Mouse (Mus musculus) ES-E14 (cell line): Measurements from ENCODE around the gene 1110059E24Rik. TPM values are rescaled to one million over a fixed set of nuclear protein-coding genes. Genes with fewer than 3 reads are reported as not detected.

ENCODE experiments used
- DNase-seq: peaks from one replicate; pipeline ENCODE4 v3.0.0-alpha.2; 2013; ENCODE audit warnings: low read depth, low spot score
- H3K27ac ChIP-seq: 2 replicates; pipeline ENCODE4 v1.5.1; 2012; ENCODE audit warnings: low read depth, mild to moderate bottlenecking, low read length, moderate library complexity, mixed read lengths; ENCODE audit not compliant: poor library complexity, insufficient read depth, severe bottlenecking
- H3K36me3 ChIP-seq: 2 replicates; pipeline ENCODE4 v1.6.1; 2012; ENCODE audit warnings: mild to moderate bottlenecking, low read length, moderate library complexity, mixed read lengths; ENCODE audit not compliant: control insufficient read depth, poor library complexity, insufficient read depth, severe bottlenecking
- H3K4me1 ChIP-seq, 2 experiments: fragments of 150-350 bp in 1 of 2; sonication (generic) in 1 of 2; 2 replicates each; pipeline ENCODE4 v1.6.1; 2012; ENCODE audit warnings: low read length in 2 of 2, mild to moderate bottlenecking in 1 of 2, mixed read lengths in 1 of 2; ENCODE audit not compliant: control insufficient read depth in 2 of 2, insufficient read depth in 2 of 2, poor library complexity in 1 of 2
- H3K4me3 ChIP-seq, 2 experiments: fragments of 150-350 bp in 1 of 2; sonication (generic) in 1 of 2; 2 replicates each; pipeline ENCODE4 v1.5.1; 2012; ENCODE audit warnings: low read length in 2 of 2, low read depth in 1 of 2, mild to moderate bottlenecking in 1 of 2, mixed read lengths in 1 of 2; ENCODE audit not compliant: insufficient read depth in 1 of 2, poor library complexity in 1 of 2, severe bottlenecking in 1 of 2
- H3K9ac ChIP-seq: 2 replicates; pipeline ENCODE4 v1.6.1; 2012; ENCODE audit warnings: low read depth, mild to moderate bottlenecking, low read length, mixed read lengths; ENCODE audit not compliant: poor library complexity, insufficient read depth, severe bottlenecking
- H3K9me3 ChIP-seq: fragments of 150-350 bp; sonication (generic); 2 replicates; pipeline ENCODE4 v1.6.1; 2012; ENCODE audit warnings: low read depth, mild to moderate bottlenecking, low read length; ENCODE audit not compliant: control insufficient read depth, insufficient read depth
- CHD2 ChIP-seq: IDR thresholded peaks from 2 replicates; pipeline ENCODE4 v1.6.1; 2014; ENCODE audit warnings: mild to moderate bottlenecking, low read depth, low read length, inconsistent platforms
- HCFC1 ChIP-seq: IDR thresholded peaks from 2 replicates; pipeline ENCODE4 v1.6.1; 2012; ENCODE audit warnings: low read length, inconsistent platforms, borderline replicate concordance; ENCODE audit not compliant: insufficient read depth
- MAFK ChIP-seq: IDR thresholded peaks from 2 replicates; pipeline ENCODE4 v1.6.1; 2014; ENCODE audit warnings: mild to moderate bottlenecking, low read depth, low read length, inconsistent platforms; ENCODE audit not compliant: insufficient read depth
- ZC3H11A ChIP-seq: IDR thresholded peaks from 2 replicates; pipeline ENCODE4 v1.6.1; 2012; ENCODE audit warnings: low read depth, mild to moderate bottlenecking, inconsistent platforms, low read length, borderline replicate concordance
- ZNF384 ChIP-seq: IDR thresholded peaks from 2 replicates; pipeline ENCODE4 v1.6.1; 2012; ENCODE audit warnings: low read depth, low read length, inconsistent platforms
- in situ Hi-C, 2 experiments: fragments of 600-800 bp; cut with MboI; formaldehyde crosslinking; loops; one replicate each; pipeline ENCODE4 v1.15.1; 2025; ENCODE audit warnings: low sequenced_read_pairs in 2 of 2, inconsistent platforms in 1 of 2; ENCODE audit not compliant: unreplicated experiment in 2 of 2
- total RNA-seq: library from RNA; depleted of rRNA; stranded (reverse); fragments of 300-350 nt; gene quantifications from 2 replicates; pipeline ENCODE4 v1.2.3, GENCODE M21; 2012

1110059E24Rik gene
- total RNA-seq, 1 experiment = 38.9 TPM

DNA sequence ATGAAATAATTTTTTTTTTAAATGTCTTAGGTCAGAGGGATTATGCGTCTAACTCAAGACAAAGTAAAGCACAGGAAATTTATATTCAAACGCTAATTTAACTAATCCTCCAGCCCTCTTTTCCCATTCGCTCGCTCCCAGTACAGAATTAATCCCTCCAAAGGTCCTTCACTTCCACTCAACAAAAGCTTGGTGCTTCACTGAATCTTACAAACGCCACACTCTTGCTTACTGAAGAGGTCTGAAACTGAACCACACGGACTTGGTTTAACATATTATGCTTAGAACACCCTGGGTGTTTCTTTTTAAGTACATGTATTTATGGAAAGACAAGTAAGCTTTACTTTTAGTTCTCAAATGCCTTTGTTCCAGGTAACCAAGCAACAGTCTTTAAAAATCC is 41.5 kb downstream of the 1110059E24Rik start:
- in situ Hi-C loops = no loop called here
- no peak overlapping the region for H3K27ac ChIP-seq
- H3K9me3 ChIP-seq = no peaks in the 10 kb centered on the region
- no peaks in the 10 kb centered on the region for H3K36me3 ChIP-seq
- no peak overlapping the region for H3K9ac ChIP-seq
- H3K4me1 ChIP-seq = no peaks in the 10 kb centered on the region
- TF ChIP-seq CHD2 (no peak), ZNF384 (no peak), MAFK (no peak), ZC3H11A (no peak), HCFC1 (no peak)
- H3K4me3 ChIP-seq = no peak overlapping the region
- DNase-seq = no peak

DNA sequence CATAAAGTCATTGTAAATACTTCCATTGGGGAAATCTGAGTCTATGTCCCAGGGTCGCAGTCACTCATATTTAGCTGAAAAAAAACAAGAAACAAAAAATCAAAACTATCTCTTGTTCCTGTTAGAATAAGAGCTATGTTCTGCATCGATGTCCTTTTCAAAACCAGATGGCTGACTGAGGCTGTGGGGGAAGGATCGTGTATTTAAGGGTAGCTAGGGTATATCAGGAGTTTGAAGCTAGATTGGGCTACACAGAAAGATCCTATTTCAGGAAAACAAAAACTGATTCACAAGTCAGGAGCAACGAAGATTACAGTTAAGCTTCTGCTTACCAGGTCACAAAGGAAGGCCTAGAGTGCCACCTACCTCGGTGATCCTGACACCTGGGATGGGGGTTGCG is 42.5 kb downstream of the 1110059E24Rik start:
- Histone ChIP-seq H3K27ac (no peak overlapping the region), H3K4me1 (peaks cover 0 to 3% of the 10 kb centered on the region in 2 experiments; a peak in 3 of 4 replicates)
- in situ Hi-C loops = no loop called here

DNA sequence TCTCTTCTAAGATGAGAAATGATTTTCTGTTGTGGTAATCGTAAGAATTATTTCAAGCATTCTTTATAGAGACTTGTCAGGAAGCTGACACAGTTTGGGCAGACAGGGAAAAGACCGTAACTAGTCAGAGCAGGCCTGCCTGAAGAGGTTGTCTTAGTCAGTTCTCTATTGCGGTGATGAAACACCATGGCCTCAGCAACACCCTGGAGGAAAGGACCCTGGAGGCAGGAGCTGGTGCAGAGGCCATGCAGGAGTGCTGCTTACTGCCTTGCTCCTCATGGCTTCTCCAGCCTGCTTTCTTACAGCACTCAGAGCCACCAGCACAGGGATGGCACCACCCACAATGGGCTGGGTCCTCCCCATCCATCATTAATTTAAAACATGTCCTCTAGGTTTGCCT is 47.5 kb downstream of the 1110059E24Rik start:
- Histone ChIP-seq H3K36me3 (no peaks in the 10 kb centered on the region), H3K27ac (peak overlapping the region; percentile 17; the same call in 1 of the 2 replicates), H3K9ac (no peak overlapping the region), H3K4me3 (no peak overlapping the region), H3K4me1 (peaks cover 4 to 5% of the 10 kb centered on the region in 2 experiments; a peak in 3 of 4 replicates), H3K9me3 (no peaks in the 10 kb centered on the region)
- no peak for TF ChIP-seq MAFK
- no peak for TF ChIP-seq ZNF384
- no peak for TF ChIP-seq ZC3H11A
- TF ChIP-seq CHD2 = no peak
- no peak for TF ChIP-seq HCFC1
- no peak for DNase-seq
- in situ Hi-C loops = no loop called here

More for the DNA sequence above, 42.5 kb downstream of the 1110059E24Rik start:
- no peak for DNase-seq
- TF ChIP-seq MAFK = no peak
- no peak for TF ChIP-seq ZC3H11A
- no peak for TF ChIP-seq HCFC1
- TF ChIP-seq CHD2 = no peak
- TF ChIP-seq ZNF384 = no peak
- H3K36me3 ChIP-seq = no peaks in the 10 kb centered on the region
- H3K9me3 ChIP-seq = no peaks in the 10 kb centered on the region
- no peak overlapping the region for H3K4me3 ChIP-seq
- H3K9ac ChIP-seq = no peak overlapping the region

DNA sequence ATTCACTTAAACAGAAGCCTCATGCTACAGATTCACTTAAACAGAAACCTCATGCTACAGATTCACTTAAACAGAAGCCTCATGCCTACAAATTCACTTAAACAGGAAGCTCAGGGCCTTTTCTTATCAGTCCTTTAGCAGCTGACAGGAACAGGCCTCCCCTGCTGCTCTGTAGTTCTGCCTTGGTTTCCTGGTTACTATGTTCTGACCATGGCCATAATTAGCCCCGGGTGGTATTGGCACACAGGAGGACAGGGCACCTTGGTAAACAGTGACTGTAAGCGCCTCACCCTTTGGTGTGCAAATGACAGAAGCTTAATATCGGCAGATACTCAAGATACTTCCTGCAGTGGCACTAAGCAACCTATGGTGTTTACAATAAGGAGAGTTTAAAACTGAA is 48.9 kb downstream of the 1110059E24Rik start:
- in situ Hi-C loops = no loop called here
- H3K27ac ChIP-seq = peak overlapping the region; percentile 87; the same call in 1 of the 2 replicates
- H3K9ac ChIP-seq = peak overlapping the region; percentile 74; the same call in 1 of the 2 replicates
- H3K9me3 ChIP-seq = no peaks in the 10 kb centered on the region
- no peak for TF ChIP-seq CHD2
- DNase-seq = no peak
- H3K4me1 ChIP-seq = peaks cover 4 to 5% of the 10 kb centered on the region in 2 experiments; a peak in 3 of 4 replicates
- H3K36me3 ChIP-seq = no peaks in the 10 kb centered on the region
- H3K4me3 ChIP-seq = peak overlapping the region in 1 of 2 experiments; percentile 57; a peak in 1 of 4 replicates

DNA sequence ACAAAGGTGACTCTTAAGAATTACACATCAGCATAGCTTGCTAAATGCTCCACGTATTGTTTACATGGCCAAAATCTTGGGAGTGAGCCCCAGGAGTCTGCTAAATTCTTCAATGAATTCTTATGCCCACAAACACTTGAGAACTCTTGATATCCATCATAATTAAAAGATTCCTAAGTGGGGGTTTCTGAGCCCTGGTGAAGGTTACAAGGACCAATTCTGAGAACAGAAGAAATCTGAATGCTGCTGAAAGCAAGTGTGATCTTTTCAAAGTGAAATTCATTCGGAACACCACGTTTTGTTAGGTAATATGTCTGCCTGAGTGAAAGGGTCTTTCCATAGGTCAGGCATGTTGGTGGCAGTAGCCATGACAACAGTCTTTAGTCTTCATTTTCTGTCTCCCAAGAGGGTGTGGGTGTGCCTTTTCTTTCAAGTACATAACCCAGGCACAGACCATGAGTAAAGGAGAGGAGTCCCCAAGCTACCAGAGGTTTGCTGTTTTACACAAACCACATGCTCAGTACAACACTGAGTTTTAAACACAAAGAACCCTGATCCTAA is 51.2 kb downstream of the 1110059E24Rik start:
- in situ Hi-C loops = no loop called here
- Histone ChIP-seq H3K9ac (peak overlapping the region; percentile 38; the same call in 1 of the 2 replicates), H3K4me1 (peaks cover 4 to 5% of the 10 kb centered on the region in 2 experiments; a peak in 3 of 4 replicates), H3K4me3 (peak overlapping the region in 1 of 2 experiments; percentile 30; a peak in 1 of 4 replicates), H3K36me3 (peaks cover 2% of the 10 kb centered on the region; the same call in 1 of the 2 replicates), H3K27ac (no peak overlapping the region; the same call in 1 of the 2 replicates), H3K9me3 (no peaks in the 10 kb centered on the region)
- TF ChIP-seq ZC3H11A = no peak
- TF ChIP-seq ZNF384 = no peak
- no peak for TF ChIP-seq CHD2
- DNase-seq = peak; percentile 19
